Mouse (Mus musculus) forebrain, embryonic 13.5 days (tissue): ENCODE results near the gene Tecpr2. TPM values are rescaled to one million over a fixed set of nuclear protein-coding genes. Genes with fewer than 3 reads are reported as not detected.
A peak's percentile ranks its signal among the peaks of the same experiment; 100 is the strongest.

ENCODE experiments used
- ATAC-seq: fragments of 200-750 bp; cut with Nextera tagmentation; 2 replicates; pipeline ENCODE4 v1.8.0; 2017
- H3K27ac ChIP-seq: fragments of 300-500 bp; sonication (generic); 2 replicates; pipeline ENCODE4 v1.5.1; 2015; ENCODE audit warnings: inconsistent platforms, mild to moderate bottlenecking, moderate library complexity
- H3K27me3 ChIP-seq: fragments of 300-500 bp; sonication (generic); 2 replicates; pipeline ENCODE4 v1.6.1; 2015; ENCODE audit warnings: mild to moderate bottlenecking, inconsistent platforms
- H3K36me3 ChIP-seq: fragments of 300-500 bp; sonication (generic); 2 replicates; pipeline ENCODE4 v1.6.1; 2015; ENCODE audit warnings: mild to moderate bottlenecking, inconsistent platforms; ENCODE audit not compliant: poor library complexity, severe bottlenecking
- H3K4me1 ChIP-seq: fragments of 300-500 bp; sonication (generic); 2 replicates; pipeline ENCODE4 v1.6.1; 2015; ENCODE audit warnings: inconsistent platforms
- H3K4me2 ChIP-seq: fragments of 300-500 bp; sonication (generic); 2 replicates; pipeline ENCODE4 v1.6.1; 2015; ENCODE audit warnings: inconsistent platforms, mild to moderate bottlenecking, moderate library complexity
- H3K4me3 ChIP-seq: fragments of 300-500 bp; sonication (generic); 2 replicates; pipeline ENCODE4 v1.5.1; 2015; ENCODE audit warnings: mild to moderate bottlenecking, inconsistent platforms
- H3K9ac ChIP-seq: fragments of 300-500 bp; sonication (generic); 2 replicates; pipeline ENCODE4 v1.6.1; 2015; ENCODE audit warnings: mild to moderate bottlenecking, inconsistent platforms
- H3K9me3 ChIP-seq: fragments of 300-500 bp; sonication (generic); replicated peaks from 2 replicates; pipeline ENCODE4 v1.6.1; 2016; ENCODE audit warnings: inconsistent platforms
- WGBS: fragments of 180-500 bp; shearing (Covaris S2); methylation state at CpG from one replicate; pipeline ENCODE4 v1.1.7; 2015; 5-methylcytosine and 5-hydroxymethylcytosine counted together
- polyA plus RNA-seq: library from polyadenylated mRNA; unstranded; fragments of >200 nt; fragmentation: Nextera tagmentation; extraction: Ambion mirVana; gene quantifications from 2 replicates; pipeline ENCODE4 v1.2.1, GENCODE M21; 2015

Gene Tecpr2
- polyA plus RNA-seq, 1 experiment from 2014 or later, result 5.4 TPM

GRCm38 (mm10) chr12:110975838-110976468, 86.9 kb downstream of the Tecpr2 start:
- Histone ChIP-seq H3K9me3 (0 out of 2 replicates have a peak, but pooled peaks cover 3% of the 10 kb centered on the region), H3K4me2 (no peak overlapping the region), H3K4me3 (no peak overlapping the region), H3K36me3 (peaks cover 47% of the 10 kb centered on the region), H3K27ac (no peak overlapping the region), H3K4me1 (peaks cover 14% of the 10 kb centered on the region), H3K27me3 (no peaks in the 10 kb centered on the region), H3K9ac (no peak overlapping the region)
- no peak for ATAC-seq
- 91% methylated on average over 4 of the region's 4 CpGs for WGBS

DNA sequence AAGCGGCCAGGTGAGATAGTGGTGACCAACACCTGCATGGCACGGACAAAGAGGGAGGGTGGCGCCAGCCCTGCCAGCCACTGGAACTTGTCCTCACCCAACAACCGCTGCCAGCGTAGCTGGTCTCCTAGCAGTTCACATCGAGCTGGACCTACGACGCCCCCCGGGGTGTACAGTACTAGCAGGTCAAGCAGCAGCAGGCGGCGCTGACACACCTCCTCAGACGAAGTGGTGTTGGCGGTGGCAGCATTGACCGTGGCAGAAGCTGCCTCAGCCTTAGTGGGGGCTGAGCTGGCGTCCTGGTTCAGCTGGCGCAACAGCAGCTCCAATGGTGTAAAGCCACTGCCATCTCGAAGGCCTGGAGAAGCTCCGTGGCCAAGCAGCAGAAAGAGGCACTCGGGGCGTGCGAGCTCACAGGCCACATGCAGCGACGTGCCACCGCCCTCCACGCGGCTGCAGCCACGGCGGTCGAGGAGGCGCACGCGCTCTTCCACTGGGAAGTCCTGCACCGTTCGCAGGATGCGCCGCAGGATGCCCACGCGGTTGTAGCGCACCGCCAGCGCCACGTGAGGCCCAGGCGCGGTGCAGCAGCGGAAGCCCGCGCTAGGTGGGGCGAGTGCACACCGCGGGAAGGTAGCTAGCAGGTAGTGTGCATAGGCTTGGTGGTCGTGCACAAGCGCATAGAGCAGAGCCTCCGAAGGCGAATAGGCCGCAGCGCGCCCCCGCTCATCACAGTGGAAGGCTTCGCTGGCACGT, 87.7 kb downstream of the Tecpr2 start:
- peaks cover 45% of the 10 kb centered on the region for H3K36me3 ChIP-seq
- no peak overlapping the region for H3K4me2 ChIP-seq
- no peak overlapping the region for H3K27ac ChIP-seq
- H3K27me3 ChIP-seq, result no peaks in the 10 kb centered on the region
- 97% methylated on average over 60 of the region's 60 CpGs for WGBS
- no peak overlapping the region for H3K4me3 ChIP-seq
- peaks cover 14% of the 10 kb centered on the region for H3K4me1 ChIP-seq
- no peak overlapping the region for H3K9ac ChIP-seq
- no peak for ATAC-seq
- 0 out of 2 replicates have a peak, but pooled peaks cover 3% of the 10 kb centered on the region for H3K9me3 ChIP-seq

GRCm38 (mm10) chr12:110977345-110977733, 88.3 kb downstream of the Tecpr2 start:
- Histone ChIP-seq H3K36me3 (peaks cover 45% of the 10 kb centered on the region), H3K4me2 (no peak overlapping the region; the same call in 1 of the 2 replicates), H3K27me3 (no peaks in the 10 kb centered on the region), H3K9me3 (0 out of 2 replicates have a peak, but pooled peaks cover 3% of the 10 kb centered on the region), H3K9ac (no peak overlapping the region), H3K4me3 (no peak overlapping the region), H3K4me1 (peaks cover 14% of the 10 kb centered on the region), H3K27ac (no peak overlapping the region)
- 94% methylated on average over 18 of the region's 18 CpGs for WGBS
- ATAC-seq, result no peak

GRCm38 (mm10) chr12:110977896-110978606, 89.0 kb downstream of the Tecpr2 start:
- no peak overlapping the region; the same call in 1 of the 2 replicates for H3K27ac ChIP-seq

GRCm38 (mm10) chr12:110978607-110979406, 89.7 kb downstream of the Tecpr2 start, which contains the start of gene Ankrd9:
Gene Ankrd9 (minus strand): TSS chr12:110979040.
- ATAC-seq, result peak; percentile 99
- Histone ChIP-seq H3K4me2 (peak within 1 kb of the TSS; percentile 96), H3K9me3 (0 out of 2 replicates have a peak, but pooled peaks cover 3% of the 10 kb centered on the region), H3K4me1 (peaks cover 14% of the 10 kb centered on the region), H3K4me3 (peak within 1 kb of the TSS; percentile 77), H3K9ac (peak within 1 kb of the TSS; percentile 86), H3K27me3 (no peaks in the 10 kb centered on the region), H3K27ac (peak within 1 kb of the TSS; percentile 8; the same call in 1 of the 2 replicates), H3K36me3 (peaks cover 35% of the 10 kb centered on the region)
- WGBS, result under 1% methylated on average over 84 of the region's 90 CpGs

More at GRCm38 (mm10) chr12:110977896-110978606, 89.0 kb downstream of the Tecpr2 start:
- Histone ChIP-seq H3K36me3 (peaks cover 39% of the 10 kb centered on the region), H3K27me3 (no peaks in the 10 kb centered on the region), H3K9me3 (0 out of 2 replicates have a peak, but pooled peaks cover 3% of the 10 kb centered on the region), H3K9ac (peak overlapping the region; percentile 86), H3K4me2 (peak overlapping the region; percentile 96), H3K4me3 (peak overlapping the region; percentile 77), H3K4me1 (peaks cover 14% of the 10 kb centered on the region)
- 43% methylated on average over 14 of the region's 14 CpGs for WGBS
- ATAC-seq, result no peak

DNA sequence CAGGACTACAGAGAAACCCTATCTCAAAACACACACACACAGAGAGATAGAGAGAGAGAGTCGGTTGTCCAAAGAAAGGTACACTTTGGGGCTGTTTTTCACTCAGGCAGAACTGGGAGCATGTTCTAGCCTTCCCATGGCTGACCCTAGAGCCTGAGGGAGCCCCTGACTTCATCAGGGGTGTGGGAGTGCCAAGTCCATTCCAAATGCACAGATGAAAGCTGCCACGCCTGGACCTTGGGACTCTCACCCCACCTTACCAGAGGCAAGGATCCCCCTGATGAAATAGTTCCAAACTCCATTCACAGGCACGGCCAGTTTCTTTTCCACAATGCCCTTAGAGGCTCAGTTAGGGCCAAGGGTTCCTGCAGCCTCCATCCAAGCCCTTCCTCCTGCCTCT, 90.7 kb downstream of the Tecpr2 start:
- ATAC-seq, result no peak
- peak overlapping the region; percentile 96; the same call in 1 of the 2 replicates for H3K4me2 ChIP-seq
- H3K9ac ChIP-seq, result no peak overlapping the region
- H3K4me1 ChIP-seq, result peaks cover 14% of the 10 kb centered on the region
- no peaks in the 10 kb centered on the region for H3K27me3 ChIP-seq
- 0 out of 2 replicates have a peak, but pooled peaks cover 3% of the 10 kb centered on the region for H3K9me3 ChIP-seq
- 94% methylated on average over 3 of the region's 3 CpGs for WGBS
- no peak overlapping the region for H3K4me3 ChIP-seq
- no peak overlapping the region for H3K27ac ChIP-seq
- H3K36me3 ChIP-seq, result peaks cover 26% of the 10 kb centered on the region

- Histone ChIP-seq H3K4me3 (no peak overlapping the region), H3K9ac (no peak overlapping the region), H3K4me1 (peaks cover 14% of the 10 kb centered on the region), H3K36me3 (peaks cover 7% of the 10 kb centered on the region), H3K4me2 (no peak overlapping the region), H3K27me3 (no peaks in the 10 kb centered on the region), H3K9me3 (0 out of 2 replicates have a peak, but pooled peaks cover 3% of the 10 kb centered on the region), H3K27ac (no peak overlapping the region)
- 88% methylated on average over 3 of the region's 3 CpGs for WGBS
- ATAC-seq, result no peak
Observed at GRCm38 (mm10) chr12:110981736-110982135, 92.7 kb downstream of the Tecpr2 start.

DNA sequence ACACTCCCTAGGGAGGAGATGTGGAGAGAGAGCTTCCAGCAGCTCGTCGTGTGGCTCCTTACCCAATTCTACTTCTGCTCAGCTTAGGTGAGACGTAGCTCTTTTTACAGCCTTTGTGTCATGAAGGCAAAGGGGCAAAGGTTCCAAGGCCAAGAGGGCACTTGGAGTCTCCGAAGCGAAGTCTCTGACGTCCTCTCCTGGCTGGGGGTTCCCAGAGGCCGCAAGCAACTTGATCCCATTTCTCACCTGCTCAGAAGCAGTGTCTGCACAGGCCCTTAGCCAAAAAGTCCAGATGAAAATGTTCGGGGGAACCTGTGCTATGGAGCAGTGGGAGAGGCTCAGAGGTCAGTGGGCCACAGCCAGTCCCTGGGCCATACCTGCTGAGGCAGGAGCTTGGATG, 94.0 kb downstream of the Tecpr2 start:
- ATAC-seq, result no peak
- H3K27me3 ChIP-seq, result no peaks in the 10 kb centered on the region
- H3K27ac ChIP-seq, result no peak overlapping the region
- peaks cover 8% of the 10 kb centered on the region for H3K4me1 ChIP-seq
- WGBS, result 83% methylated on average over 8 of the region's 8 CpGs
- H3K9ac ChIP-seq, result no peak overlapping the region
- H3K36me3 ChIP-seq, result no peaks in the 10 kb centered on the region
- H3K9me3 ChIP-seq, result no peaks in the 10 kb centered on the region
- H3K4me2 ChIP-seq, result no peak overlapping the region
- H3K4me3 ChIP-seq, result no peak overlapping the region

- ATAC-seq, result no peak
- Histone ChIP-seq H3K4me2 (no peak overlapping the region), H3K36me3 (no peaks in the 10 kb centered on the region), H3K9ac (no peak overlapping the region), H3K9me3 (no peaks in the 10 kb centered on the region), H3K27ac (no peak overlapping the region), H3K4me3 (no peak overlapping the region), H3K27me3 (no peaks in the 10 kb centered on the region), H3K4me1 (peaks cover 4% of the 10 kb centered on the region)
- 94% methylated on average over 8 of the region's 8 CpGs for WGBS
Observed at GRCm38 (mm10) chr12:110983714-110984113, 94.7 kb downstream of the Tecpr2 start.

GRCm38 (mm10) chr12:110984598-110984997, 95.5 kb downstream of the Tecpr2 start:
- Histone ChIP-seq H3K4me2 (no peak overlapping the region), H3K4me1 (no peaks in the 10 kb centered on the region), H3K4me3 (no peak overlapping the region), H3K27me3 (no peaks in the 10 kb centered on the region), H3K36me3 (no peaks in the 10 kb centered on the region), H3K9ac (no peak overlapping the region), H3K27ac (no peak overlapping the region), H3K9me3 (no peaks in the 10 kb centered on the region)
- 73% methylated on average over 4 of the region's 4 CpGs for WGBS
- ATAC-seq, result no peak

GRCm38 (mm10) chr12:110985141-110985540, 96.1 kb downstream of the Tecpr2 start:
- no peak overlapping the region for H3K27ac ChIP-seq
- H3K4me3 ChIP-seq, result no peak overlapping the region
- no peaks in the 10 kb centered on the region for H3K36me3 ChIP-seq
- ATAC-seq, result no peak
- no peaks in the 10 kb centered on the region for H3K27me3 ChIP-seq
- H3K9me3 ChIP-seq, result no peaks in the 10 kb centered on the region
- no peak overlapping the region for H3K9ac ChIP-seq
- no peak overlapping the region for H3K4me2 ChIP-seq
- WGBS, result 87% methylated on average over 9 of the region's 9 CpGs
- no peaks in the 10 kb centered on the region for H3K4me1 ChIP-seq
